Mouse (Mus musculus) right cerebral cortex, postnatal 36 days (tissue): ENCODE results near the gene Guca2a.

Experiments used
- DNase-seq, 2 experiments: peaks; one replicate each; pipeline ENCODE4 v3.0.0; 2022; ENCODE audit warnings: low spot score in 2 of 2, mixed read lengths in 1 of 2

The Guca2a gene

GRCm38 (mm10) chr4:119638656-119639055 is 1.2 kb downstream of the Guca2a start:
- DNase-seq: no peak

- DNase-seq: no peak
Measured at GRCm38 (mm10) chr4:119642666-119643065, 5.2 kb downstream of the Guca2a start.

GRCm38 (mm10) chr4:119657011-119657410 is 19.5 kb downstream of the Guca2a start:
- no peak for DNase-seq

GRCm38 (mm10) chr4:119658246-119658645 is 20.7 kb downstream of the Guca2a start:
- DNase-seq: no peak

GRCm38 (mm10) chr4:119658731-119659130 is 21.2 kb downstream of the Guca2a start, which contains the start of gene Guca2b:
Guca2b (minus strand) TSS chr4:119658954.
- DNase-seq: no peak

GRCm38 (mm10) chr4:119660007-119660406 is 22.5 kb downstream of the Guca2a start:
- DNase-seq: no peak

GRCm38 (mm10) chr4:119662151-119662550 is 24.6 kb downstream of the Guca2a start:
- DNase-seq: no peak

GRCm38 (mm10) chr4:119662976-119663375 is 25.5 kb downstream of the Guca2a start:
- DNase-seq: no peak

- DNase-seq: no peak
Measured at GRCm38 (mm10) chr4:119663409-119664095, 26.0 kb downstream of the Guca2a start.

- DNase-seq: no peak
Measured at GRCm38 (mm10) chr4:119665166-119665565, 27.7 kb downstream of the Guca2a start.

- no peak for DNase-seq
Measured at GRCm38 (mm10) chr4:119666116-119666515, 28.6 kb downstream of the Guca2a start.

GRCm38 (mm10) chr4:119667454-119667853 is 29.9 kb downstream of the Guca2a start:
- no peak for DNase-seq

GRCm38 (mm10) chr4:119668185-119668584 is 30.7 kb downstream of the Guca2a start:
- no peak for DNase-seq

GRCm38 (mm10) chr4:119668596-119668995 is 31.1 kb downstream of the Guca2a start:
- DNase-seq: no peak

GRCm38 (mm10) chr4:119669356-119670209 is 32.1 kb downstream of the Guca2a start:
- no peak for DNase-seq

GRCm38 (mm10) chr4:119670210-119670555 is 32.7 kb downstream of the Guca2a start:
- DNase-seq: no peak

- no peak for DNase-seq
Measured at GRCm38 (mm10) chr4:119670736-119671135, 33.2 kb downstream of the Guca2a start.

- DNase-seq: no peak
Measured at GRCm38 (mm10) chr4:119671164-119671563, 33.7 kb downstream of the Guca2a start.

GRCm38 (mm10) chr4:119672685-119673084 is 35.2 kb downstream of the Guca2a start:
- no peak for DNase-seq

GRCm38 (mm10) chr4:119682596-119682995 is 45.1 kb downstream of the Guca2a start:
- DNase-seq: no peak

- no peak for DNase-seq
Measured at GRCm38 (mm10) chr4:119685746-119686145, 48.2 kb downstream of the Guca2a start.
